Mouse (Mus musculus) erythroblast, adult 5-6 weeks (primary cell): Measurements from ENCODE around the gene P4hb. TPM values are rescaled to one million over a fixed set of nuclear protein-coding genes. Genes with fewer than 3 reads are reported as not detected.
"Not testable (repeated sequence)": the region's sequence is repeated elsewhere in the genome, so short reads cannot be mapped to it uniquely, and the experiment has no call there.

Experiments used
- ATAC-seq: replicated peaks from 2 replicates; pipeline ENCODE4 v1.8.0; 2016; ENCODE audit warnings: moderate number of reproducible peaks, mild to moderate bottlenecking, moderate TSS enrichment, inconsistent platforms; ENCODE audit not compliant: poor library complexity, low FRiP score, severe bottlenecking
- total RNA-seq, 2 experiments: library from RNA; stranded (forward) in 1 of 2; stranded (reverse) in 1 of 2; fragments of 150-400 nt in 1 of 2; fragments of 200-764, 138-1000 nt in 1 of 2; gene quantifications; 2 replicates each; pipeline versions ENCODE4 v1.2.3 to v1.2.4; 2015 to 2017; ENCODE audit warnings: low replicate concordance in 2 of 2

The P4hb gene
- total RNA-seq, 2 experiments from 2014 or later, result 108 to 136 TPM

GRCm38 (mm10) chr11:120518027-120518426, 55.0 kb downstream of the P4hb start:
- ATAC-seq, result no peak

GRCm38 (mm10) chr11:120517147-120517546, 55.9 kb downstream of the P4hb start:
- ATAC-seq, result no peak

- peak; percentile 82 for ATAC-seq
Measured at GRCm38 (mm10) chr11:120515611-120516010, 57.4 kb downstream of the P4hb start.

GRCm38 (mm10) chr11:120514262-120514661, 58.8 kb downstream of the P4hb start:
- ATAC-seq, result not testable (repeated sequence)

- no peak for ATAC-seq
Measured at GRCm38 (mm10) chr11:120512790-120513453, 60.1 kb downstream of the P4hb start.

- ATAC-seq, result 0 out of 2 replicates have a peak, but pooled peaks have one; percentile 42
Measured at GRCm38 (mm10) chr11:120510375-120511030, 62.5 kb downstream of the P4hb start.

Other genes starting within 250 kb of the P4hb start
Only the 30 nearest of the 34 such genes appear.
- gene Faap100, start 194.5 kb downstream of the P4hb start, total RNA-seq (2015; ENCODE audit: low replicate concordance), result 0.96 and 3.6 TPM in 2 replicates
- gene Faap100, start 194.5 kb downstream of the P4hb start, total RNA-seq (2017; ENCODE audit: low replicate concordance), result 1.4 and 2.9 TPM in 2 replicates
- gene Nploc4, start 135.5 kb downstream of the P4hb start, total RNA-seq (2015; ENCODE audit: low replicate concordance), result 16.1 and 17.6 TPM in 2 replicates
- gene Nploc4, start 135.5 kb downstream of the P4hb start, total RNA-seq (2017; ENCODE audit: low replicate concordance), result 24.6 and 31.8 TPM in 2 replicates
- gene Tspan10, start 130.6 kb downstream of the P4hb start, total RNA-seq (2015; ENCODE audit: low replicate concordance), result 1.3 TPM in 1 of 2 replicates, not detected in the other
- not detected in 2 replicates for gene Tspan10, start 130.6 kb downstream of the P4hb start, total RNA-seq (2017; ENCODE audit: low replicate concordance)
- not detected in 2 replicates for gene Pde6g, start 119.8 kb downstream of the P4hb start, total RNA-seq (2015; ENCODE audit: low replicate concordance)
- gene Pde6g, start 119.8 kb downstream of the P4hb start, total RNA-seq (2017; ENCODE audit: low replicate concordance), result not detected in 2 replicates
- 7.3 TPM in 1 of 2 replicates, not detected in the other for gene Oxld1, start 115.2 kb downstream of the P4hb start, total RNA-seq (2015; ENCODE audit: low replicate concordance)
- gene Oxld1, start 115.2 kb downstream of the P4hb start, total RNA-seq (2017; ENCODE audit: low replicate concordance), result 6.1 and 6.9 TPM in 2 replicates
- gene Ccdc137, start 115.1 kb downstream of the P4hb start, total RNA-seq (2015; ENCODE audit: low replicate concordance), result 1.5 and 2.1 TPM in 2 replicates
- 1.5 and 16.8 TPM in 2 replicates for gene Ccdc137, start 115.1 kb downstream of the P4hb start, total RNA-seq (2017; ENCODE audit: low replicate concordance)
- gene Arl16, start 105.6 kb downstream of the P4hb start, total RNA-seq (2015; ENCODE audit: low replicate concordance), result 4.2 and 5.9 TPM in 2 replicates
- gene Arl16, start 105.6 kb downstream of the P4hb start, total RNA-seq (2017; ENCODE audit: low replicate concordance), result 3.3 TPM in 1 of 2 replicates, not detected in the other
- gene Mrpl12, start 88.6 kb downstream of the P4hb start, total RNA-seq (2015; ENCODE audit: low replicate concordance), result 12.1 and 16.1 TPM in 2 replicates
- gene Mrpl12, start 88.6 kb downstream of the P4hb start, total RNA-seq (2017; ENCODE audit: low replicate concordance), result 12.1 and 15.6 TPM in 2 replicates
- gene Slc25a10, start 81.4 kb downstream of the P4hb start, total RNA-seq (2015; ENCODE audit: low replicate concordance), result 6.9 and 11.1 TPM in 2 replicates
- gene Slc25a10, start 81.4 kb downstream of the P4hb start, total RNA-seq (2017; ENCODE audit: low replicate concordance), result 4.7 and 6.0 TPM in 2 replicates
- gene Gcgr, start 42.6 kb downstream of the P4hb start, total RNA-seq (2015; ENCODE audit: low replicate concordance), result not detected in 2 replicates
- gene Gcgr, start 42.6 kb downstream of the P4hb start, total RNA-seq (2017; ENCODE audit: low replicate concordance), result not detected in 2 replicates
- 8.1 and 17.6 TPM in 2 replicates for gene Mcrip1, start 23.5 kb downstream of the P4hb start, total RNA-seq (2015; ENCODE audit: low replicate concordance)
- 3.2 and 9.6 TPM in 2 replicates for gene Mcrip1, start 23.5 kb downstream of the P4hb start, total RNA-seq (2017; ENCODE audit: low replicate concordance)
- gene Ppp1r27, start 22.1 kb downstream of the P4hb start, total RNA-seq (2015; ENCODE audit: low replicate concordance), result not detected in 2 replicates
- gene Ppp1r27, start 22.1 kb downstream of the P4hb start, total RNA-seq (2017; ENCODE audit: low replicate concordance), result not detected in 2 replicates
- 101 and 127 TPM in 2 replicates for gene Arhgdia, start 8.4 kb upstream of the P4hb start, total RNA-seq (2015; ENCODE audit: low replicate concordance)
- 35.7 and 38.1 TPM in 2 replicates for gene Arhgdia, start 8.4 kb upstream of the P4hb start, total RNA-seq (2017; ENCODE audit: low replicate concordance)
- 60.6 and 67.8 TPM in 2 replicates for gene Alyref, start 25.1 kb upstream of the P4hb start, total RNA-seq (2015; ENCODE audit: low replicate concordance)
- 86.1 and 86.4 TPM in 2 replicates for gene Alyref, start 25.1 kb upstream of the P4hb start, total RNA-seq (2017; ENCODE audit: low replicate concordance)
- gene Anapc11, start 25.2 kb upstream of the P4hb start, total RNA-seq (2015; ENCODE audit: low replicate concordance), result 15.0 and 16.9 TPM in 2 replicates
- gene Anapc11, start 25.2 kb upstream of the P4hb start, total RNA-seq (2017; ENCODE audit: low replicate concordance), result 0.56 and 6.5 TPM in 2 replicates
- not detected in 2 replicates for gene Npb, start 35.2 kb upstream of the P4hb start, total RNA-seq (2015; ENCODE audit: low replicate concordance)
- gene Npb, start 35.2 kb upstream of the P4hb start, total RNA-seq (2017; ENCODE audit: low replicate concordance), result not detected in 2 replicates
- 7.7 and 20.7 TPM in 2 replicates for gene Pcyt2, start 44.7 kb upstream of the P4hb start, total RNA-seq (2015; ENCODE audit: low replicate concordance)
- 19.8 and 39.8 TPM in 2 replicates for gene Pcyt2, start 44.7 kb upstream of the P4hb start, total RNA-seq (2017; ENCODE audit: low replicate concordance)
- 21.9 and 26.1 TPM in 2 replicates for gene Sirt7, start 52.0 kb upstream of the P4hb start, total RNA-seq (2015; ENCODE audit: low replicate concordance)
- gene Sirt7, start 52.0 kb upstream of the P4hb start, total RNA-seq (2017; ENCODE audit: low replicate concordance), result 48.8 and 52.1 TPM in 2 replicates
- gene Mafg, start 60.3 kb upstream of the P4hb start, total RNA-seq (2015; ENCODE audit: low replicate concordance), result 65.3 and 78.0 TPM in 2 replicates
- 137 and 154 TPM in 2 replicates for gene Mafg, start 60.3 kb upstream of the P4hb start, total RNA-seq (2017; ENCODE audit: low replicate concordance)
- 2.3 TPM in 1 of 2 replicates, not detected in the other for gene Pycr1, start 70.5 kb upstream of the P4hb start, total RNA-seq (2015; ENCODE audit: low replicate concordance)
- gene Pycr1, start 70.5 kb upstream of the P4hb start, total RNA-seq (2017; ENCODE audit: low replicate concordance), result not detected in 2 replicates
- gene Myadml2, start 74.9 kb upstream of the P4hb start, total RNA-seq (2015; ENCODE audit: low replicate concordance), result not detected in 2 replicates
- gene Myadml2, start 74.9 kb upstream of the P4hb start, total RNA-seq (2017; ENCODE audit: low replicate concordance), result not detected in 2 replicates
- not detected in 2 replicates for gene Notum, start 87.9 kb upstream of the P4hb start, total RNA-seq (2015; ENCODE audit: low replicate concordance)
- not detected in 2 replicates for gene Notum, start 87.9 kb upstream of the P4hb start, total RNA-seq (2017; ENCODE audit: low replicate concordance)
- gene Aspscr1, start 99.7 kb upstream of the P4hb start, total RNA-seq (2015; ENCODE audit: low replicate concordance), result 16.7 and 17.6 TPM in 2 replicates
- 10.7 and 15.9 TPM in 2 replicates for gene Aspscr1, start 99.7 kb upstream of the P4hb start, total RNA-seq (2017; ENCODE audit: low replicate concordance)
- 24.5 and 59.8 TPM in 2 replicates for gene Cenpx, start 140.5 kb upstream of the P4hb start, total RNA-seq (2015; ENCODE audit: low replicate concordance)
- 2.2 and 10.8 TPM in 2 replicates for gene Cenpx, start 140.5 kb upstream of the P4hb start, total RNA-seq (2017; ENCODE audit: low replicate concordance)
- gene Lrrc45, start 140.7 kb upstream of the P4hb start, total RNA-seq (2015; ENCODE audit: low replicate concordance), result 1.5 and 2.3 TPM in 2 replicates
- 3.7 and 7.0 TPM in 2 replicates for gene Lrrc45, start 140.7 kb upstream of the P4hb start, total RNA-seq (2017; ENCODE audit: low replicate concordance)
- gene Rac3, start 148.2 kb upstream of the P4hb start, total RNA-seq (2015; ENCODE audit: low replicate concordance), result 3.3 TPM in 1 of 2 replicates, not detected in the other
- not detected in 2 replicates for gene Rac3, start 148.2 kb upstream of the P4hb start, total RNA-seq (2017; ENCODE audit: low replicate concordance)
- 6.1 and 6.5 TPM in 2 replicates for gene Dcxr, start 154.0 kb upstream of the P4hb start, total RNA-seq (2015; ENCODE audit: low replicate concordance)
- gene Dcxr, start 154.0 kb upstream of the P4hb start, total RNA-seq (2017; ENCODE audit: low replicate concordance), result 1.9 and 3.1 TPM in 2 replicates
- gene Cbr2, start 158.9 kb upstream of the P4hb start, total RNA-seq (2015; ENCODE audit: low replicate concordance), result 9.0 TPM in 1 of 2 replicates, not detected in the other
- not detected in 2 replicates for gene Cbr2, start 158.9 kb upstream of the P4hb start, total RNA-seq (2017; ENCODE audit: low replicate concordance)
- 7.1 and 52.7 TPM in 2 replicates for gene Hmga1b, start 189.5 kb upstream of the P4hb start, total RNA-seq (2015; ENCODE audit: low replicate concordance)
- gene Hmga1b, start 189.5 kb upstream of the P4hb start, total RNA-seq (2017; ENCODE audit: low replicate concordance), result 0.77 and 7.7 TPM in 2 replicates
- 0.58 and 5.0 TPM in 2 replicates for gene Rfng, start 211.0 kb upstream of the P4hb start, total RNA-seq (2015; ENCODE audit: low replicate concordance)
- gene Rfng, start 211.0 kb upstream of the P4hb start, total RNA-seq (2017; ENCODE audit: low replicate concordance), result 0.60 and 1.3 TPM in 2 replicates